Mouse (Mus musculus) cerebellum, postnatal 4 days (tissue): Measurements from ENCODE around the gene Chm.
"Not testable (repeated sequence)": the region's sequence is repeated elsewhere in the genome, so short reads cannot be mapped to it uniquely, and the experiment has no call there.

Experiments
- DNase-seq, 2 experiments: peaks; one replicate each; pipeline ENCODE4 v3.0.0; 2022; ENCODE audit warnings: low spot score in 2 of 2, mixed read lengths in 1 of 2

Gene Chm

GRCm38 (mm10) chrX:113185230-113185985 lies at the start of gene Chm:
Gene Chm (minus strand): TSS chrX:113185517.
- peak; percentile 21 to 25 for DNase-seq

DNA sequence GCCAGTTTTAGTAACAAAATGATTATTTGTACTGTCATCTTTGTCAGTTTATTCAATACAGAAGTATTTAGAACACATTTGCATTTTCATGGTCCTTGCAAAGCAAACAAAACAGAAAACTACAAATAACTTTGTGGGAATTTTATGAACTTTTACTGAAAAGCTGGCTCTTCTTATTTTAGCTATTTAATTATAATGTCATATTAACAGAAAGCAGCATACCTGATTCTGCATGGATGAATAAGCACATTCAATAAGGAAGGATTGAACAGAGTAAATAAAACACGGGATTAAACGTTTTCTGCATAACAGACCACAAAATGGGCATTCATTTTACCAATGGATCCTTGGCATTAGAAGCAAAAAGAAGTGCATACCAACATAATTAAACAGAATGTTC lies 8.6 kb upstream of the Chm start:
- no peak for DNase-seq

- no peak for DNase-seq
Measured at GRCm38 (mm10) chrX:113184569-113185229, 618 bp downstream of the Chm start.

GRCm38 (mm10) chrX:113180856-113181255 lies 4.5 kb downstream of the Chm start:
- not testable (repeated sequence) for DNase-seq

DNA sequence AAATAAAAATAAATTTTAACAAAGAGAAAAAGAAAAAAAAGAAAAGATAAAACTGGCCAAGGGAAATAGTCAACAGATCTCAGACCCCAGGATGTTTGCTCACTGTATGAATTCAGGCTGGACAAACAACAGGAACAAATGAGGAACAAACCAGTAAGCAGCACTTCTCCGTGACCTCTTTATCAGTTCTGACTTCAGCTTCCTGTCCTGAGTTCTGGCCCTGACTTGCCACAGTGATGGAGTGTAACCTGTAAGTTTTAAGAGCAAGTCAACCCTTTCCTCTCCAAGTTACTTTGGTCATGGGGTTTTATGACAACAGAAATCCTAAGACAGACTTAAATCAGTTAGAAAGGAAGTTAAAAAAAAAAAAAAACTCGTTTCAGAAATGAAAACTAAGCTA lies 12.6 kb downstream of the Chm start:
- no peak for DNase-seq

DNA sequence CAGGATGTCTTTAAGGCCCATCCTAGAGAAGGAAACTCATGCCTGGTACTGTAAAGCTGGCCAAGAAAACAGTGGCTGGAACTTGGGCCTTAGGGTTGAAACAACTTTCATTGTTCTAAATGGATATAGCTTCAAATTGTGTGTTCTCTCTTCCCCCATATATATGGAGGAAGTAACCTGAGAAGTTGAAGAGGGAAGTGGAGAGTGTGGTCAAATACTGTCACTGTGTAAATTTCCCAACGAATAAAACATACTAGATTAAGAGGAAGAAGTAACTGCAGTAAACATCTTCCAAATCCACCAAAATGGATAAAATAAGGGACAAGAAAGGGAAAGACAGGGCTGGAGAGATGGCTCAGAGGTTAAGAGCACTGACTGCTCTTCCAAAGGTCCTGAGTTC lies 13.0 kb downstream of the Chm start:
- DNase-seq: no peak

DNA sequence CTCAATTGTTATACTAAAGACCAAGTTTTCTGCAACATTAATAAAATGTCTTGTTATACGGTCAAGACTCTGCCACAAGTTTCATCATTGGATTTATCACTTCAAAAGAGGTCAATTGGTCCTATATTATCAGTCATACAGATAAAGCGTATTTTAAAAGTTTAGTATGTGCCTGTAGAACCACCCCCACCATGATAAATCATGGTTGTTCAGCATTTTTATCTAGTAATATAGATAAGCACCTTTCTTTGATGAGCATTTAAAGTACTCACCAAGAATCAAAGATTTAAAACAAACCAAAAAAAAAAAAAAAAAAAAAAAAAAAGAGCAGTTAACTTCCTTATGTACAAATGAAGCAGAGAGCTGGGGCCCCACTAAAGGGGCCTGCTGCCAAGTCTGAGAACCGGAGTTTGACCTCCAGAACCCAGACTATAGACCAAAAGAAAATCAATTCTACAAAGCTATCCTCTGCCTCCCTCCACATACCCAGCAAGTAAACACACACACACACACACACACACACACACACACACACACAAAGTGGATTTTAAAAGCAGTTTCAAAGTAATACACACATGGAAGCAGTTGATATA lies 25.0 kb downstream of the Chm start:
- DNase-seq: no peak

GRCm38 (mm10) chrX:113084171-113084570 lies 101.1 kb downstream of the Chm start:
- DNase-seq: no peak

DNA sequence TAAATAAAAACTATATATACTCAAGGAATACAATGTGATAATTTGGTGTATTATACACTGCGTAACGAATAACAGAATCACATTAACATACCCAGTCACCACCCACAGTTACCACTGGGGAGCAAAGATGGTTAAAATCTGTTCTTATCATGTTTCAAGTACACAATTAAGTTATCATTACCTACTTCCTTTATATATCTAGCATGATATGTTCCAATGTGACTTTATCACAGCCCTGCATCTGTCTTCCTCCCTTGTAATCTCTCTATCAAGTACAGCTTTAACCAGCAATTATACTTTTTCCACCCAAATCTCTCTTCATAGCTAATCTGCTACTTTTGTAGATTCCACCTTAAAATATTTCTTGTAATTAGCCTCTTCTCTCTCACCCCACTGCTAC lies 109.3 kb downstream of the Chm start:
- no peak for DNase-seq

GRCm38 (mm10) chrX:113074823-113075222 lies 110.5 kb downstream of the Chm start:
- DNase-seq: no peak

GRCm38 (mm10) chrX:113003621-113004020 lies 181.7 kb downstream of the Chm start:
- no peak for DNase-seq

DNA sequence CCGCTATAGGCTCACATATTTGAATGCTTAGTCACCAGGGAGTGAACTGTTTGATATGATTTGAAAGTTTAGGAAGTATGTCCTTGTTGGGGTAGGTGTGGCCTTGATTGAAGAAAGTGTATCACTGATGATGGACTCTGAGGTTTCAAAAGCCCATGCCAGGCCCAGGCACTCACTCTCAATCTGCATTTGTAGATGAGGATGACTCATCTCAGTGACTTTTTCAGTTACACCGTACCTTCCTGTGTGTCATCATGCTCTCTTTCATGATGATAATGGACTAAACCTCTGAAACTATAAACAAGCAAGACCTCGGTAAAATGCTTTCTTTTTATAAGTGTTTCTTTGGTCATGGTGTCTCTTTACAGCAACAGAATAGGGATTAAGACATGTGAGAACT lies 183.1 kb downstream of the Chm start:
- DNase-seq: no peak
